Mouse (Mus musculus) forebrain, embryonic 14.5 days (tissue): ENCODE data around the gene Tacc3. TPM values are rescaled to one million over a fixed set of nuclear protein-coding genes. Genes with fewer than 3 reads are reported as not detected.

ENCODE experiments used
- ATAC-seq: fragments of 200-750 bp; cut with Nextera tagmentation; 2 replicates; pipeline ENCODE4 v1.8.0; 2017; ENCODE audit warnings: mild to moderate bottlenecking, moderate library complexity
- DNase-seq: peaks from one replicate; pipeline ENCODE4 v3.0.0-alpha.2; 2015; ENCODE audit warnings: low spot score
- H3K27ac ChIP-seq: fragments of 300-500 bp; sonication (generic); 2 replicates; pipeline ENCODE4 v1.5.1; 2014; ENCODE audit warnings: low read depth, mild to moderate bottlenecking, control low read depth, low read length, moderate library complexity
- H3K27me3 ChIP-seq: fragments of 300-500 bp; sonication (generic); replicated peaks from 2 replicates; pipeline ENCODE4 v1.6.1; 2014; ENCODE audit warnings: low read length, control low read depth, mixed read lengths; ENCODE audit not compliant: control insufficient read depth, insufficient read depth
- H3K36me3 ChIP-seq: fragments of 300-500 bp; sonication (generic); 2 replicates; pipeline ENCODE4 v1.6.1; 2014; ENCODE audit warnings: low read length, control low read depth; ENCODE audit not compliant: control insufficient read depth, insufficient read depth
- H3K4me1 ChIP-seq: fragments of 300-500 bp; sonication (generic); 2 replicates; pipeline ENCODE4 v1.6.1; 2014; ENCODE audit warnings: antibody characterized with exemption, low read length, control low read depth; ENCODE audit not compliant: control insufficient read depth, insufficient read depth
- H3K4me2 ChIP-seq: fragments of 300-500 bp; sonication (generic); 2 replicates; pipeline ENCODE4 v1.6.1; 2014; ENCODE audit warnings: mild to moderate bottlenecking, control low read depth, low read length
- H3K4me3 ChIP-seq: fragments of 300-500 bp; sonication (generic); 2 replicates; pipeline ENCODE4 v1.5.1; 2014; ENCODE audit warnings: low read depth, low read length, control low read depth
- H3K9ac ChIP-seq: fragments of 300-500 bp; sonication (generic); 2 replicates; pipeline ENCODE4 v1.6.1; 2014; ENCODE audit warnings: mild to moderate bottlenecking, low read length, control low read depth, moderate library complexity
- H3K9me3 ChIP-seq: fragments of 300-500 bp; sonication (generic); replicated peaks from 2 replicates; pipeline ENCODE4 v1.6.1; 2016; ENCODE audit warnings: low read length, control low read depth, mixed read lengths; ENCODE audit not compliant: control insufficient read depth
- WGBS: fragments of 180-500 bp; shearing (Covaris S2); extraction: QIAGEN DNeasy Blood & Tissue Kit; methylation state at CpG from one replicate; pipeline ENCODE4 v1.1.7; 2014; 5-methylcytosine and 5-hydroxymethylcytosine counted together
- polyA plus RNA-seq: library from polyadenylated mRNA; unstranded; fragments of >200 nt; fragmentation: Nextera tagmentation; extraction: Ambion mirVana; gene quantifications from 2 replicates; pipeline ENCODE4 v1.2.1, GENCODE M21; 2014

The Tacc3 gene
- polyA plus RNA-seq, 1 experiment from 2014 or later = 98.2 TPM

DNA sequence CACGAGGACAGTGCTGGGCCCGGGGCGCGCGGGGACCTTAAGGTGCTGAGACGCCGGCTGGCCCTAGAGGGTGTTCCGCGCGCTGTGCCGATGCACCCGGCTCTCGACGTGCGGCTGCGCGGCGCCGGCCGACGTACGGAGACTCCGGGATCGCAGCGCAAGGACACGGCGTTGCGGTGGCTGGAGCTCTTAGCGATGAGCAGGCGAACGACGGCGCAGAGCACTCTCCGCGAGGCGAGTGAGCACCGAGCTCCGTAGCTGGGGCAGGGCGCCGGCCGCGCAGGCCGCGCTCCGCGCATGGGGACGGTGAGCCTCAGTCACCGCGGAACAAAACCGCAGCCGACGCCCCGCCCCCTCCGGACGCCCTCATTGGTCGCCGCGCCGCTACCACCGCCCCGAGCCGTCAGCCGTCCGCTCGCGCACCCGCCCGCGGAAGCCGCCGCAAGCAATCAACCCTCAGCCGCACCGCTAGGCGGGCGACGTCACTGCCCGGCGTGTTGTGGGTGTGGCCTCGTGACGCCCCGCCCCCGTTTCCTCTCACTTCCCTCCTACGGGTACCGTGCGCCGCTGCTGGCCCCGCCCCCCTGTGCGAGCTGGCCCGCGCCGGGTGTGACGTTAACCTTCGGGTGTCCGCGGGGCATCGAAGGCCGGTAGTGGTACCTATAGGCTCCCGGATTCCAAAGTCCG lies 28.5 kb upstream of the Tacc3 start, which contains the start of the genes Fam53a and Gm9903:
Gene Fam53a, minus strand, starts transcription at position 335 of the 687 bp plus-strand sequence.
Gene Gm9903, plus strand, starts transcription at position 625 of the 687 bp plus-strand sequence.
- Histone ChIP-seq H3K27me3 (no peaks in the 10 kb centered on the region), H3K27ac (peak within 1 kb of the TSS; percentile 79), H3K36me3 (no peaks in the 10 kb centered on the region), H3K4me2 (peak within 1 kb of the TSS; percentile 91), H3K4me1 (peaks cover 15% of the 10 kb centered on the region), H3K4me3 (peak within 1 kb of the TSS; percentile 71), H3K9me3 (no peaks in the 10 kb centered on the region), H3K9ac (peak within 1 kb of the TSS; percentile 68)
- ATAC-seq (peak; percentile 97), DNase-seq (peak; percentile 97)
- under 1% methylated on average over 87 of the region's 99 CpGs for WGBS

DNA sequence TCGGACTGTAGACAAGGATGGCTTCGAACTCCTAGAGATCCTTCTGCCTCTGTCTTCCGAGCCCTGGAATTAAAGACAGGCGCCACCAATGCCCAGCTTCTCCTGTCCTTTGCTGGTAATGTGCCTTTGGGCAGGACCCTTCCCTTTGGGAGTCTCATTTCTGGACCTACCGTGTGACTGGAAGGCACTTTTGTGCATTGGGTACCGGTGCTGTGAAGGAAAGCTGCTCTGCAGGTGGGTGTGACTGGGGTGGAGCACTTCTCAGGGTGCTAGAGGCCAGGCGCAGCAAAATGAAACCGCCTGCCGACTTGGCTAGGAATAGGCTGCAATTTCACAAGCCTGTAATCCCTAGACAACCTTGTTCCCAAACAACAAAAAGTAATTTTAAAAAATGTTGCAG lies 27.9 kb upstream of the Tacc3 start:
- Histone ChIP-seq H3K27ac (peak overlapping the region; percentile 44; the same call in 1 of the 2 replicates), H3K9ac (peak overlapping the region; percentile 66), H3K4me2 (peak overlapping the region; percentile 91), H3K27me3 (no peaks in the 10 kb centered on the region), H3K36me3 (no peaks in the 10 kb centered on the region), H3K4me1 (peaks cover 15% of the 10 kb centered on the region), H3K4me3 (peak overlapping the region; percentile 71), H3K9me3 (no peaks in the 10 kb centered on the region)
- WGBS = 4% methylated on average over 9 of the region's 9 CpGs
- ATAC-seq = peak; percentile 16
- peak; percentile 5 for DNase-seq

DNA sequence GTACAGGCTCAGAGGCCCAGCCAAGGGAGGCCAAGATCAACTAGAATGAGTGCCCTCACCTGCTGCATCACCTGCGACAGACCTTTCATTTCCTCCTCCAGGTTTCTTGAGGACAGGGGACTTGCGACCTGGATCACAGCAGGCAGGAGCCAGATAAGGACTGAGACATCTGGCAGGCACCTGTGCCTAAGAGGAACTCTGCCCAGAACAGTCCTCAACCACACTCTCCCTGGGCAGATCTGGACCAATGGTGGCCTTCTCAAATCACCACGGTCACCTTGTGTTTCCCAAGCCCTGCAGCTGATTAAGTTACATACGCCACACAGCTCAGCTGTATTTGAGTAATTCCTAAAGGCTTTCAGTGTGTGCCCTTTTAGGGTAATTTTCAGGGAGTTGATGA lies 27.3 kb upstream of the Tacc3 start:
- Histone ChIP-seq H3K4me1 (peaks cover 15% of the 10 kb centered on the region), H3K9me3 (no peaks in the 10 kb centered on the region), H3K4me3 (peak overlapping the region; percentile 71), H3K9ac (peak overlapping the region; percentile 66; the same call in 1 of the 2 replicates), H3K4me2 (peak overlapping the region; percentile 91), H3K27me3 (no peaks in the 10 kb centered on the region), H3K36me3 (no peaks in the 10 kb centered on the region), H3K27ac (no peak overlapping the region)
- WGBS = 75% methylated on average over 4 of the region's 4 CpGs
- no peak for ATAC-seq
- DNase-seq = no peak

DNA sequence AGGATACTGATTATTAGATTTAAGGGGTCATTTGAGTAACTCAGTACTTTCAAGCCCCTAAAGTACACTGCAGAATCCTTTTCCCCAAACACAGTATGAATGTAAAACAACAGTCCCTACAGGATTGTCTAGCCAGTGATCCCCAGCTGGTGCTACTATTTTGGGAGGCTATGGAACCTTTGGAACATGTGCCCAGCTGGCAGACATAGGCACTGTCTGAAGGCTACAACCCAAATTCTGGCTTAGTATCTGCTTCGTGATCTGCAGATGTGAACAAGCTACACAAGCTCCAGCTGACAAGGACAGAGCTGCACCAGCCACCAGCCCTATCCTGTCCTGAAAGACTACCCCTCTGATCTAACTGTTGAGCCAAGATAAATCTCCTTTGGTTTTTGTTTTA lies 25.4 kb upstream of the Tacc3 start:
- Histone ChIP-seq H3K27me3 (no peaks in the 10 kb centered on the region), H3K36me3 (peaks cover 4% of the 10 kb centered on the region), H3K27ac (no peak overlapping the region), H3K4me1 (peaks cover 15% of the 10 kb centered on the region), H3K4me2 (no peak overlapping the region), H3K9ac (no peak overlapping the region), H3K9me3 (no peaks in the 10 kb centered on the region), H3K4me3 (no peak overlapping the region)
- DNase-seq (no peak), ATAC-seq (no peak)
- 85% methylated on average over 1 of the region's 1 CpGs for WGBS

DNA sequence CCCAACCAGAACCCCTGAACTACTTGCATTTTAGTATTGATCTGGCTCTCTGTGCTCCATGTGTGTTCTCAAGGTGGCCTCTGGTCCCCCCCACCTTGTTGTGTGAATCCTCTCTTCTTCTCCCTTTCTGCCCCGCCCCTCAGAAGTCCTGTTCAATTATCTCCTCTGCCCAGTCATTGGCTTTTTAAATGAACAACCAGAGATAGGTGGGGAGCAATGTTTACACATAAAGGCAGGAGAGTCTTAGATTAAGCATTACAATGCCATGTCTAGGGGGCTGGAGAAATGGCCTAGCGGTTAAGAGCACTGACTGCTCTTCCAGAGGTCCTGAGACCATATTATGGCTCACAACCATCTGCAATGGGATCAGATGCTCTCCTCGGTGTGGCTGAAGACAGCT lies 22.6 kb upstream of the Tacc3 start:
- Histone ChIP-seq H3K4me3 (no peak overlapping the region), H3K27ac (no peak overlapping the region), H3K36me3 (peaks cover 21% of the 10 kb centered on the region), H3K4me2 (no peak overlapping the region), H3K9ac (no peak overlapping the region), H3K4me1 (peaks cover 2% of the 10 kb centered on the region; the same call in 1 of the 2 replicates), H3K9me3 (no peaks in the 10 kb centered on the region), H3K27me3 (no peaks in the 10 kb centered on the region)
- WGBS = 89% methylated on average over 3 of the region's 3 CpGs
- DNase-seq (no peak), ATAC-seq (no peak)

DNA sequence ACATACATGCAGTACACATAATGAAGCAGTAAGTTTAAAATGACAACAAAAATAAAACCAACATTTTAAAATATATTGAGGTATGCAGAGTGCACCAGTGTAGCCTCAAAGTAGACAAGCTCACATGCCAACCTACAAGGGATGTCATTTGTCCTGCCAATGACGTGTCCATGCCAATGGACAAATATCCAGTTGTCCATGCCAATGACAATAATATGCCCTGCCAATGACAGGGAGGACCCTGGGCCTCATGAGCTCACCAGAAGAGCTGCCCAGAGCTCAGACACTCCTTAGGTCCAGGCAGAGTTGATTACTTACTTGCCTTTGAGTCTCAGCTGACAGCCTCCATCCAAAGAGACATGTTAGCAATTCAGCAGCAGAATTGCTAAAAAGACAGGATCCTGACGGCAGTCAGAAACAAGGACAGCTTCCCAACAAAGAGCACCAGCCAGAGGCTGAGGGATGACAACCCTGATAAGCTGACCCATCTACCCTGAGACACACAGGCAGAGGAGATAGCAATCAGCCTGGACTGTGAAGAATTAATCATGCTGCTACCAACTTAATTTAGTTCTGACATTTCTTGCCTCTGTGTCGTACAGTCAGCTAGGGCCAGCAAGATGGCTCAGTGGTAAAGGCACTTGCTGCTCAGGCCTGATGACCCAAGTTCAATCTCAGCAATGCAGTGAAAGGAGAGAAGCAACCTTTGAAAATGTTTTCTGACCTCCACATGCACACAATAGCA lies 20.1 kb upstream of the Tacc3 start:
- ATAC-seq (no peak), DNase-seq (no peak)
- Histone ChIP-seq H3K4me2 (no peak overlapping the region), H3K9me3 (no peaks in the 10 kb centered on the region), H3K27me3 (no peaks in the 10 kb centered on the region), H3K27ac (no peak overlapping the region), H3K4me1 (no peaks in the 10 kb centered on the region), H3K4me3 (no peak overlapping the region), H3K9ac (no peak overlapping the region), H3K36me3 (peaks cover 42% of the 10 kb centered on the region)
- 80% methylated on average over 3 of the region's 3 CpGs for WGBS

DNA sequence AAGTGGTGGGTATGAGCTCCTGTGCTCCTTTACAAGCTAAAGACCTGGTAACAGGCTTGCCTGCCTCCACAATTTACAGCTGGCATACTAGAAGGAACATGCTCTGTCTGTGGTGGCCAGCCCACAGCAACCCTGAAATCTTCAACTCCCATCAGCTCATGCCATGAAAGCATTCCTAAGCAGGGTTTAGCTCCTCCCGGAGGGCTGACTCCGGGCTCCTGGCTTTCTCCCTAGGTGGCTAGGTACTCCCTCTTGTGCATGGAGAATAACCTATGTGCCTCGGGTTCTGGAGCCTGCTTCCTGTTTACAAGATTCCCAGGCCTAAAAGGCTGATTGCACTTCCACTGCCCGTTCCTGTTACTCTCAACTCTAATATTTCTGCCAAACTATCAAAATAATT lies 19.1 kb upstream of the Tacc3 start:
- Histone ChIP-seq H3K9me3 (no peaks in the 10 kb centered on the region), H3K4me2 (no peak overlapping the region), H3K36me3 (peaks cover 53% of the 10 kb centered on the region), H3K27me3 (no peaks in the 10 kb centered on the region), H3K4me1 (no peaks in the 10 kb centered on the region), H3K9ac (no peak overlapping the region), H3K4me3 (no peak overlapping the region), H3K27ac (no peak overlapping the region)
- 74% methylated on average over 4 of the region's 4 CpGs for WGBS
- DNase-seq (no peak), ATAC-seq (no peak)

DNA sequence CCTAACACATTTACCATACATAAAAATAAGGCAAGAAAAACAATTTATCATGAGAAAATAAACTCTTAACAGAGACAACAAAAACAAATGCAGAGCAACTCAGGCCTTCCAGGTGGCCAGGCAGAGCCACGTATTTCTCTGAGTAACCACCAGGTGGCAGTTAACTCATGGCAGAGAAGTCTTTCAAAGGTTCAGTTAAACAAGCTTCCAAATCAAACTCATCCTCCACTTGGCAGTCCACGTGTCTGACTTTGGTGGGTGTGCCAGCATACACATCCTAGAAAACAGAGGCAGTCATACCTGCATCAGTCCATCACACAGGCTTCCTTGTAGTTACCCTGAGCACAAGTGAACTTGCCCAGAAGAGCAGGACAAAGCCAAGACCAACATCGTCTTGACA lies 17.3 kb upstream of the Tacc3 start:
- Histone ChIP-seq H3K9me3 (no peaks in the 10 kb centered on the region), H3K9ac (no peak overlapping the region), H3K4me3 (no peak overlapping the region), H3K4me1 (no peaks in the 10 kb centered on the region), H3K4me2 (no peak overlapping the region), H3K27ac (no peak overlapping the region), H3K36me3 (peaks cover 69% of the 10 kb centered on the region), H3K27me3 (no peaks in the 10 kb centered on the region)
- 35% methylated on average over 3 of the region's 3 CpGs for WGBS
- ATAC-seq = no peak
- peak; percentile 73 for DNase-seq

DNA sequence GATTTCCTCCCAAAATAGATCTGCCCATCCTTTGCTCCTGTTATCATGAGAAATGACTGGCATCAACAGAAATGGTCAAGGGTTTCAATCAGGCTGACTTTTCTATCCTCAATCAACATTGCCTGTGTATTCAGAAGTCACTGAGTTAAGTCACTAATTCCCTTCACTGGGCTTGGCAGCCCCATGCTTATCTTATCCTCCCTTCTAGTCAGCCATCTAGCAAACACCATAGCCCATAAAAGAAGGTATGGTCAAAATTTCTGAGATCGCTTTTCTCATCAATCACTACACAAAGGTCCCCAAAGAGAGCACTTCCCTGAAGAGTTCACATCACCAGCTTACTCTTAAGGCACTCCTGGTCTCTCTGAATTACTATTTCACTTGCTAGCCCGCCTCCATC lies 6.9 kb upstream of the Tacc3 start:
- ATAC-seq (no peak), DNase-seq (no peak)
- H3K4me3 ChIP-seq = peak overlapping the region; percentile 86
- H3K36me3 ChIP-seq = peaks cover 58% of the 10 kb centered on the region
- no peaks in the 10 kb centered on the region for H3K27me3 ChIP-seq
- 17% methylated on average over 2 of the region's 2 CpGs for WGBS
- H3K4me1 ChIP-seq = peaks cover 12% of the 10 kb centered on the region
- no peaks in the 10 kb centered on the region for H3K9me3 ChIP-seq
- H3K27ac ChIP-seq = no peak overlapping the region
- peak overlapping the region; percentile 80 for H3K9ac ChIP-seq
- H3K4me2 ChIP-seq = peak overlapping the region; percentile 53
